Mouse (Mus musculus) adrenal gland, postnatal 25 days (tissue): ENCODE results near the gene Etl4. TPM values are rescaled to one million over a fixed set of nuclear protein-coding genes. Genes with fewer than 3 reads are reported as not detected.
A peak's percentile ranks its signal among the peaks of the same experiment; 100 is the strongest.

ENCODE experiments used
- DNase-seq: peaks from one replicate; pipeline ENCODE4 v3.0.0; 2021; ENCODE audit warnings: mixed read lengths
- total RNA-seq: library from RNA; stranded (reverse); gene quantifications from 2 replicates; pipeline ENCODE4 v1.2.3, GENCODE M21; 2021

Etl4 gene
- total RNA-seq, 1 experiment from 2014 or later: 28.4 TPM

GRCm38 (mm10) chr2:20520636-20521595 is 611.3 kb downstream of the Etl4 start:
- DNase-seq: peak; percentile 29

GRCm38 (mm10) chr2:20521686-20522285 is 612.2 kb downstream of the Etl4 start:
- DNase-seq: no peak

- DNase-seq: no peak
Observed at GRCm38 (mm10) chr2:20523636-20524035, 614.1 kb downstream of the Etl4 start.

- DNase-seq: peak; percentile 3
Observed at GRCm38 (mm10) chr2:20525879-20526593, 616.5 kb downstream of the Etl4 start.

DNA sequence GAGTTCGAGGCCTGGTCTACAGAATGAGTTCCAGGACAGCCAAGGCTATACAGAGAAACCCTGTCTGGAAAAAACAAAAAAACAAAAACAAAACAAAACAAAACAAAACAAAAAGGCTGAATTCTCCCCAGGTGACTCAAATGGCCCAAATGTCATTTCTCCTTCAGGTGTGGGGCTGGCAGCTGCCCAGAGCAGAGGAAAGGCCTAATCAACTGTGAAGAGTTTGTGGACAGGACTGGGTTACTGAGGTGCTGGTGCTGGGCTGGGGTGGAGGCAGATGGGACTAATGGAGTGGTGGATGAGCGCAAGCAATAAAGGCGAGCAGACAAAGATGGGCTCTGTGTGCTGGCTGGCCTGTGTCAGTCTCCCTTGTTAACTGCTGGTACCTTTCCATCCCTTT is 617.3 kb downstream of the Etl4 start:
- DNase-seq: no peak

GRCm38 (mm10) chr2:20532623-20533022 is 623.0 kb downstream of the Etl4 start:
- no peak for DNase-seq

- DNase-seq: no peak
Observed at GRCm38 (mm10) chr2:20537785-20538184, 628.2 kb downstream of the Etl4 start.

DNA sequence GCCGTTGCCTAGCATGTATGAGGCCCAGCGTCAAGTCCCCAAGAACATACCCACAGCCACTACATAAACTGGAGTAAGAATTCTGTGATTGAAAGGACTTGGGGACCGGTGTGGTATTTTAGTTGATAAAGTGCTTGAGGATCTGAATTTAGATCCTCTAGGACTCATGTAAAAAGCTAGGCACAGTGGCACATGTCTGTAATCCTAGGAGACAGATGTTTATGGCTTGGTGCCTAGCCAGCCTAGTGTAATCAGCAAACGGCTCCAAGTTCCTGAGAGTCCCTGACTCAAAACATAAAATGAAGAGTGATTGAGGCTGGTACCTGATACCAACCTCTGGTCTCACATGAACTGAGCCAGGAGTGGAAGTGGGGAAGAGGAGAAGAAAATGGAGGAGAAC is 629.3 kb downstream of the Etl4 start:
- no peak for DNase-seq

- DNase-seq: no peak
Observed at GRCm38 (mm10) chr2:20541261-20541660, 631.7 kb downstream of the Etl4 start.

- DNase-seq: no peak
Observed at GRCm38 (mm10) chr2:20542286-20542685, 632.7 kb downstream of the Etl4 start.

DNA sequence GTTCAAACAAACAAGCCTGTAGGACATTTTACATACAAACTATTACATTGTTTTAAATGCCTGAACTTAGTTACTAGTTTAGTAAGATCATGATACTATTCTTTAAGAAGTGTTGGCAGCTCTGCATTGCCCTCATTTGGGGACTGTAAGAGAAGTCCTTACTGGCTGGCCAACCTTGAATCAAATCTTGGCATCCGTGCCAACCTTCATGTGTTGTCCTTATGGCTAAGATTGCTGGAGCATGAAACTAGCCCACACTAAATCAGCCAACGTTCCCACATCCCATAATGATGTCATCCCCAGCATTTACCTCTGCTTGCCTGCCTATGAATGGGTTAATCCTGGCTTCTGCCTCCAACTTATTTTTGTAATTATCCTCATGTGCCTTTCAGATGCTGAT is 636.0 kb downstream of the Etl4 start:
- DNase-seq: no peak

DNA sequence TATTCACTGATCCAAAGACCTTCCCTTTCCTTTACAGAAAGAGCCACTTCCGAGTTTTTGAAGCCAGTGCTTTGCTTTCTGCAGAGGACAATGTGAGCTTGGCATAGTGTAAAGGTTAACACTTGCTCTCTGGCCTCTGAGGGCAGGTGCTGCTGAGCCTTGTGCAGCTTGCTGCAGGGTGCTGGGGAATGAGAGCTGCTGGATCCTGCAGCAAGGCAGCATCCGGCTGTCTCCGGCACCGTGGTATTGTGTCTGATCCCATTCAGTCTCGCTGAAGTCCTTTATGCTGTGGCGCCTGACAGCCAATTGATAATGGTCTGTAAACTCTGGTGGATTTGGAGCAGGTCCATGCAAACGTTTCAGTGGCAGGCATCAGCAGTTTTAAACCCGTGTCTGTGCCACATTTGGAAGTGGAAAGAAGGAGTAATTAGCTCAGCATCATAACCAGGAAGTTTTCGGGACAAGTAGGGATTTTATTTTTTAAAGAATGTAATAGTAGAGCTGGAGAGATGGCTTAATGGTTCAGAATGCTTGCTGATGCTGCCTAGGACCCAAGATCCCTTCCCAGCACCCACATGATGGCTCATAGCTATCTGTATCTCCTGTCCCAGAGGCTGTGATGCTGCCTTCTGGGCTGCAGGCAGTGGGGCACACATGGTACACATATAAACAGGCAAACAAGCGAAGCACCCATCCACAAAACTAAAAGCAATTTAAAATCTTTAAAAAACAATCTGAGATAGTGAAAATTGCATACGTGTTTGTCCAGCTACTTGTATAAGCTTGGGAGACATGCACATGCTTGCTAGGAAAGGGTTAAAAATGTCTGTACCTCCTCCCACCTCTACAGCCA is 637.1 kb downstream of the Etl4 start:
- DNase-seq: peak; percentile 3

- no peak for DNase-seq
Observed at GRCm38 (mm10) chr2:20547349-20547677, 637.7 kb downstream of the Etl4 start.

DNA sequence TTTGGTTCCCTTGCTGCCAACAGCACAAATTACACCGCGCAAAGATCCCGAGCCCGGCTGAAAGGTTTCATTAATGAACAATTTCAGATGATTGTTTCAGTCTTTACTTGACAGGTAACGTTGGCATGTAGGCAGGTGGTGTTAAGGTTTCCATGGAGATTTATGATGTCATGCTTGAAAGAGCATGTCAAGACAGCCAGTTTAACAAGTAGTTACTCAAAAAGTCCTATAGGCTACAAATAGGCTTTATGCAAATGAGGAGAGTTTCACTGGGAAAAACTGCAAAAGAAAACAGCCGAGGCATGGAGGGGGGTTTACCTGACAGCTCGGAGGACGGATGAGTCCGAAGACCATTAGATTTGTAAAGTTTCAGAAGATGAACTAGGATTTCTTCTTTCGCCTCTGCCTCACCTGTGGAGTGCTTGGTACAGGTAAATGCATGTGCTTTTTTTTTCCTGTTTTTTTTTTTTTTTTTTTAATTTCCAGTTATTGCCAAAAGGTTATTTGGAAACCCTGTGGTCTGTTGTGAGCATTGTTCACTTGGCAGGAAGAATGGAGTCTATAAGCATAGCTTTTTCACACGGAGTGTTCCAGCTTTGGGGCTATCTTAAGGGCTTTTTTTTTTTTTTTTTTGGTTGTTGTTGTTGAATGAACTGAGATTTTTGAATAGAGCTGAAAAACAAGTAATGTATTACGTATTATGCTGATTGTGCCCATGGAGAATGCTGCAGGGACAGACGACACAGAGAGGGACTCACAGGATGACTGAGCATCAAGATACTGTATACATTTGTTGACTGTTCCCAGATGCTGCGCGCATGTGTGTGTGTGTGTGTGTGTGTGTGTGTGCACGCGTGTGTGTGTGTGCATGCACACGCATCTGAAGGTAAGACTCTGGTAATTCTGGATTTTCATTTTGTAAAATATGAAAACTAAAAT is 638.4 kb downstream of the Etl4 start:
- DNase-seq: no peak

GRCm38 (mm10) chr2:20549065-20549464 is 639.5 kb downstream of the Etl4 start:
- DNase-seq: no peak

- DNase-seq: no peak
Observed at GRCm38 (mm10) chr2:20549996-20550395, 640.4 kb downstream of the Etl4 start.

DNA sequence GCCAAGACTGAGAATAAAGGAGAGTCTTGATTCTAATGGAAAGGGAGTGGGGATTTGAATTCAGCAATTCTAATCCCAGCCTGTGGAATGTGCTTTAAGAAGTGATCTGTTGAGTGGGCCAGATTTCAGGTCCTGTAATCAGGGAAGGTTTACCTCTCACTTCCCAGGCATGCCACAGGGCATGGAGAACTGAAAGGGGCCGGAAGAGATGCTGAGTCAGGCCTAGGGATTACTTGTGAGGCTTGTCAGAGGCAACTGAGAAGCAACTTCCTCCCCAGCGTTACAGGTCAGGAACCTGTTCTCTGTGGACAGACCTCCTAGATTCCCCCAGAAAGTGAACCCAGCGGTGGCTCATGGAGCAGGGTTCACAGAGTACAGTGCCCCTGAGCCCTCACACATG is 646.1 kb downstream of the Etl4 start:
- DNase-seq: no peak

GRCm38 (mm10) chr2:20559083-20559482 is 649.5 kb downstream of the Etl4 start:
- no peak for DNase-seq

DNA sequence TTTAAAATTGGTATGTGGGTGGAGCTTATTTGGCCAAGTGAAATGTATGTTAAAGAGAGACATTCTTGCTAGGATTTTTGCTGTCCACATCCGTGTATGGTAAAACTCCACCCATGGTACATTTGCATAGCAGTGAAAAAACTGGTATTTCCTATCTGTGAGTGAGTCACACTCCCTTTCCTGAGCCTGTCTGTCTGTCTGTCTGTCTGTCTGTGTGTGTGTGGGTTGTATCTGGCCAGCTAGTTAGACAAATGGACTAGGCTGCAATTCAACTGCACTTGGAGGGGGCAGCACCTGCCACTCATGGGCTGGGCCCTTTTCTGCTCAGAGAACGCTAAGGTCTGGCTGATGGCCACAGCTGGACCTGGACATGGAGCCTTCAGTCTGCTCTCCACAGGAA is 650.1 kb downstream of the Etl4 start:
- DNase-seq: no peak

GRCm38 (mm10) chr2:20560581-20560980 is 651.0 kb downstream of the Etl4 start:
- DNase-seq: no peak

DNA sequence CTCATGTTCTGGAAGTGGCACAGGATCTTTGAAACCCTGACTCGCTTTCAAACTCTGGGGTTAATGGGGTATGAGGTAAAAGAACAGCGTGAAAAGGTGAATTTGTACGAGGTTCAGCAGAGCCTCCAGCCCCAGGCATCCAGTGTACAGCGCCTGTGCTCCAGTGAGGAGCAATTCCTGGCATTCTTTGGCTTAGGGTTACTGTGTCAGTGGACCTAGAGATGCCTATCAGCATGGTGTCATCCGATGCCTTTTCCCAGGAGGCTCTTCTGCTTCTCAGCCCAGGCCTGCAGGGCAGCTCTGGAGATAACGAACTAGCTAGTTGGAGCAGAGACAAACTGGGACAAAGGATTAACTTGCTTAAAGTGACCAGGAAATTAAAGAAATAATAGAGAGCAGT is 653.5 kb downstream of the Etl4 start:
- DNase-seq: no peak
